Mouse (Mus musculus): ENCODE data around the gene Shank2. TPM values are rescaled to one million over a fixed set of nuclear protein-coding genes. Genes with fewer than 3 reads are reported as not detected.

Gene Shank2
- total and polyA plus RNA-seq, 3 experiments = not detected

DNA sequence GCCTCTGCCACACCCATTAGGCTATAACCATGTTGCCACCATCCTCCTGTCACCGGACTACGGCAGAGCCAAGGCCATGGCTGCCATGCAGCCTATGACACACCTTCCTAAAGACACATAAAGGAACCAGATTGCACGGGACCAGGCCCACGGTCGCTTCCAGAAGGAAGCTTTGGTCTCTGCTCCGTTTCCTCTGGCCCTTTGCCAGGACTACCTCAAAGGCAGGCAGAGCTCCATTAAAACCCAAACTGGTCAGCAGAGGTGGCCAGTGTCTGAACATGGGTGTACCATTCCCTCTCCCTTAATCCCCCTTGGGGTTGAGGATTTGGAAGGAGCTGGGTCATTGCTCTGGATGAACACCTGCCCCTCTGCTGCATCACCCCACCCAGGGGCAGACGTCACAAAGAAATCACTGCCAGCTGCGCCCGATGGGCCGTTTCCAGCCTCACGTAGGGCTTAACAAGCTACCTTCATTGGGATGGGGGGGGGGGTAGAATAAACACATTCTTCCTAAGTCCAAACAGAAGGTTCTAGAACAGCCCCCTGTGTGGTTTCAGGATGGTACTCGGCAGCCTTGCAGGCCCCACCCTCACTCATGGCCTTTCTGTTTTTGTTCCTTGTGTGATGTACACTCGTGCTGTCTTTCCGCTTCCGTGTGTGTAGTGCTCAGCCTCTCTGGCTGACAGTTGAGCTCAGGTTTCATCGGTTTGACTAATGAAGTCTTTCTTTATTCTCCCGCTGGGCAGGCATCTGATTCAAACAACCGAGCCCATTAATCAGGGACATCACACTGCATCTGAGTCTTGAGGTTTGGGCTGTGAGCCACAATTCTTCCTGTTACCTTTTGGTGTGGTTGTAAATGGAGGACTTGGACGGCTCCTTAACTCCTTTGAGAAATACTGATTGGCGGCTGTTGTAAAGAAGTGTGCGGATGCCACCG, 410.5 kb downstream of the Shank2 start:
- no peaks in the 10 kb centered on the region for H3K4me1 ChIP-seq (ENCODE audit: control insufficient read depth in 1 of 2, insufficient read depth in 2 of 2)
- TF ChIP-seq RCOR1 (conservative IDR thresholded peaks at IDR 0.05; ENCODE audit: low read depth, low read length) (no peak), CHD1 (IDR thresholded peaks at IDR 0.05; ENCODE audit: low read depth, low read length) (no peak), MAX (IDR thresholded peaks at IDR 0.05; ENCODE audit: low read length) (no peak), UBTF (IDR thresholded peaks at IDR 0.05; ENCODE audit: low read depth, low read length) (no peak), MXI1 (IDR thresholded peaks at IDR 0.05; ENCODE audit: low read depth, low read length) (no peak), EP300 (IDR thresholded peaks at IDR 0.05; ENCODE audit: low read length) (no peak), ETS1 (conservative IDR thresholded peaks at IDR 0.05; ENCODE audit: low read depth, low read length) (no peak)
- no peak overlapping the region for H3K9ac ChIP-seq (ENCODE audit: insufficient read depth, low read depth)
- H3K36me3 ChIP-seq (replicated peaks in 1 of 2; ENCODE audit: control insufficient read depth in 1 of 2, insufficient read depth in 1 of 2, low read length in 1 of 2) = no peaks in the 10 kb centered on the region
- no peak overlapping the region for H3K4me3 ChIP-seq (replicated peaks in 1 of 3; ENCODE audit: low read depth in 2 of 3, low read length in 2 of 3, poor library complexity in 1 of 3)
- H3K9me3 ChIP-seq (replicated peaks; ENCODE audit: low read length) = no peaks in the 10 kb centered on the region
- H3K4me2 ChIP-seq (ENCODE audit: insufficient read depth, low read depth, poor library complexity, severe bottlenecking) = no peak overlapping the region
- dilution Hi-C loops (cut with MboI; ENCODE audit: extremely low pct_ligation_motif_present, extremely low pct_unique_long_range_greater_than_20kb, low sequenced_read_pairs) (no loop called here), in situ Hi-C loops (cut with MboI; ENCODE audit: low pct_ligation_motif_present, low pct_unique_long_range_greater_than_20kb, low sequenced_read_pairs) (no loop called here)
- peaks cover 94% of the 10 kb centered on the region for H3K27me3 ChIP-seq (replicated peaks)
- no peaks in the 10 kb centered on the region for H3K79me2 ChIP-seq (replicated peaks; ENCODE audit: control insufficient read depth, extremely low read depth, insufficient read depth, poor library complexity, severe bottlenecking)
- DNase-seq (ENCODE audit: extremely low read depth) = no peak
- no peak overlapping the region for H3K27ac ChIP-seq (ENCODE audit: insufficient read depth, low read depth)

DNA sequence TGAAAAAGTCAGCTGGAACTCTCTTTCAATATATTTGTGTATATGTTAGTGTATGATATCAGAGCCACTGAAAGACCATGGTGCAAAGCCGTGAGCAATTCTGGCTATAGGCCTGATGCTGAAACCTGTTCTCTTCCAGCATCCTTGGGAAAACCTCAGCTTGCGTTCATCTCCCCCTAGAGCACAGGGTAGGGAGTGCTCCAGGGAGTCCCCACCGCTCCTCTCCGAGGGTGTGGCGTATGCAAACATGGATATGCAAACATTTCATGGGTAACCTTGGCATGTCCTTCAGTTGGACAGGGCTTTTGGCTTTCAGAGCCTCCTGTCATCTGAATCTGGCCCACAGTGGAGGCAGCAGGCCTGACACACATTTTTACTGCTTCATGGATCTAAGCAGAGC, 412.9 kb downstream of the Shank2 start:
- Histone ChIP-seq H3K4me2 (ENCODE audit: insufficient read depth, low read depth, poor library complexity, severe bottlenecking) (no peak overlapping the region), H3K4me3 (replicated peaks in 1 of 3; ENCODE audit: low read depth in 2 of 3, low read length in 2 of 3, poor library complexity in 1 of 3) (no peak overlapping the region), H3K36me3 (replicated peaks in 1 of 2; ENCODE audit: control insufficient read depth in 1 of 2, insufficient read depth in 1 of 2, low read length in 1 of 2) (no peaks in the 10 kb centered on the region), H3K4me1 (ENCODE audit: control insufficient read depth in 1 of 2, insufficient read depth in 2 of 2) (0 out of 4 replicates have a peak, but pooled peaks cover 0 to 6% of the 10 kb centered on the region in 2 experiments), H3K27ac (ENCODE audit: insufficient read depth, low read depth) (no peak overlapping the region), H3K9me3 (replicated peaks; ENCODE audit: low read length) (no peaks in the 10 kb centered on the region), H3K27me3 (replicated peaks) (peaks cover 94% of the 10 kb centered on the region), H3K79me2 (replicated peaks; ENCODE audit: control insufficient read depth, extremely low read depth, insufficient read depth, poor library complexity, severe bottlenecking) (no peaks in the 10 kb centered on the region), H3K9ac (ENCODE audit: insufficient read depth, low read depth) (no peak overlapping the region)
- in situ Hi-C loops (cut with MboI; ENCODE audit: low pct_ligation_motif_present, low pct_unique_long_range_greater_than_20kb, low sequenced_read_pairs) = no loop called here
- no peak for DNase-seq (ENCODE audit: extremely low read depth)
- TF ChIP-seq RCOR1 (conservative IDR thresholded peaks at IDR 0.05; ENCODE audit: low read depth, low read length) (no peak), CHD1 (IDR thresholded peaks at IDR 0.05; ENCODE audit: low read depth, low read length) (no peak), RAD21 (IDR thresholded peaks at IDR 0.05; ENCODE audit: low read depth, low read length) (no peak), ZKSCAN1 (IDR thresholded peaks at IDR 0.05; ENCODE audit: borderline replicate concordance, low read depth, low read length) (no peak), MAZ (IDR thresholded peaks at IDR 0.05; ENCODE audit: low read depth, low read length) (no peak), CTCF (conservative IDR thresholded peaks at IDR 0.05 in 1 of 2, IDR thresholded peaks at IDR 0.05 in 1 of 2; ENCODE audit: low read depth in 2 of 2, low read length in 2 of 2) (no peak), USF1 (IDR thresholded peaks at IDR 0.05; ENCODE audit: low read depth, low read length) (no peak), KAT2A (IDR thresholded peaks at IDR 0.05; ENCODE audit: insufficient replicate concordance, low read length) (no peak), IRF4 (IDR thresholded peaks at IDR 0.05; ENCODE audit: low read depth, low read length) (no peak), ELF1 (IDR thresholded peaks at IDR 0.05; ENCODE audit: low read depth, low read length) (no peak), EP300 (IDR thresholded peaks at IDR 0.05; ENCODE audit: low read length) (no peak), JUND (conservative IDR thresholded peaks at IDR 0.05; ENCODE audit: low read depth, low read length) (no peak), PAX5 (IDR thresholded peaks at IDR 0.05; ENCODE audit: low read length) (no peak), ZNF384 (IDR thresholded peaks at IDR 0.05; ENCODE audit: low read depth, low read length) (no peak), SMC3 (IDR thresholded peaks at IDR 0.05; ENCODE audit: low read depth, low read length) (no peak), POLR2AphosphoS2 (IDR thresholded peaks at IDR 0.05; ENCODE audit: low read depth, low read length) (no peak), SIN3A (IDR thresholded peaks at IDR 0.05; ENCODE audit: low read length) (no peak)
- dilution Hi-C loops (cut with MboI; ENCODE audit: extremely low pct_ligation_motif_present, extremely low pct_unique_long_range_greater_than_20kb, low sequenced_read_pairs) = no loop called here
